Mouse (Mus musculus): Measurements from ENCODE around the gene Acin1.

GRCm38 (mm10) chr14:54669381-54669780, 17.4 kb downstream of the Acin1 start:
- TF ChIP-seq CTCF (IDR thresholded peaks at IDR 0.05; ENCODE audit: low read depth) (peak; percentile 57), EP300 (IDR thresholded peaks at IDR 0.05; ENCODE audit: low read depth) (no peak)

Data from heart, postnatal 0 days (tissue).